Mouse (Mus musculus) heart, adult 2 months (tissue): Measurements from ENCODE around the gene Stpg1.

ENCODE experiments used
- CTCF ChIP-seq: fragments of 200-600 bp; IDR thresholded peaks from 2 replicates; pipeline ENCODE4 v1.8.1; 2022; ENCODE audit warnings: antibody characterized with exemption, mild to moderate bottlenecking, moderate library complexity
- EP300 ChIP-seq: fragments of 200-500 bp; IDR thresholded peaks from 2 replicates; pipeline ENCODE4 v1.6.1; 2011; ENCODE audit warnings: low read depth, low read length, control low read depth; ENCODE audit not compliant: insufficient read depth
- POLR2A ChIP-seq: fragments of 200-500 bp; IDR thresholded peaks from 2 replicates; pipeline ENCODE4 v1.6.1; 2011; ENCODE audit warnings: mild to moderate bottlenecking, low read depth, low read length, control low read depth; ENCODE audit not compliant: insufficient read depth

DNA sequence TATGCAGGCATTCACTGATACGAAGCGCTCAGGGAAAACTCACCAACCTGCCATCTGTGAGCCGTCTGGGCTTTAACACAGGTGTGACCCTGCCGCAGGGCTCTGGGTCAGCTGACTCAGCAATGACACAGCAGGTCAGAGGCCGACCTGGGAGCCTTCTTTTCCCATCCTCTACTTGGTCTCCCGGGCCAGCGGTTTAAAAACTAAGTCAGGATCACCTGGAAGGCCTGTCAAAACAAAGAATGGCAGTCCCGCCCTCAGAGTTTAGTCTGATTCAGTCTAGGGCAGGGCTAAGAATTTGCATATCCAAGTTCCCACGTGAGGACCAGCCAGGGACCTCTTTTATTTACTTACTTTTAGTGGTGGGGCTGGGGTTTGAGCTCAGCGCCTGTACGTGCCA, 74.6 kb downstream of the Stpg1 start:
- TF ChIP-seq EP300 (no peak), CTCF (no peak), POLR2A (no peak)
